Mouse (Mus musculus): ENCODE results near the gene Lsr. TPM values are rescaled to one million over a fixed set of nuclear protein-coding genes. Genes with fewer than 3 reads are reported as not detected.
"Not testable (repeated sequence)": the region's sequence is repeated elsewhere in the genome, so short reads cannot be mapped to it uniquely, and the experiment has no call there.

Lsr gene
- total RNA-seq, 2 experiments from 2014 or later: 6.6 to 7.6 TPM

DNA sequence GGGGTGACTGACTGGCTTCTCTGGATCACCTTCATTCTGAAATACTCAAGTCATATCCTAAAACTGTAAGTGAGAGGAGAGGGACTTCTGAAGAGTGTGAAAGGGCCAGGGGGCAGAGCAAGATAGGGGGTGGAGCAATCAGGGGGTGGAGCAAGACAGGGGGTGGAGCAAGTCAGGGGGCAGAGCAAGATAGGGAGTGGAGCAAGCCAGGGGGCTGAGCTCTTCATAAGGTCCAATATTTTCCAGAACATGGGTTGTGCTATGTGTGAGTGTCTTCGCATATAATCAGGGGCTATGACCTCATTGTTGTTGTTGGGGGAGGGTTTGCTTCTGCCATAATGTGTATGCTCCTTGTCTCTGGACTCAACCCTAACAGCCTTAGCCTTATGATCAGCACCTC, 33.2 kb downstream of the Lsr start:
- not testable (repeated sequence) for DNase-seq (ENCODE audit: low spot score in 2 of 2)

DNA sequence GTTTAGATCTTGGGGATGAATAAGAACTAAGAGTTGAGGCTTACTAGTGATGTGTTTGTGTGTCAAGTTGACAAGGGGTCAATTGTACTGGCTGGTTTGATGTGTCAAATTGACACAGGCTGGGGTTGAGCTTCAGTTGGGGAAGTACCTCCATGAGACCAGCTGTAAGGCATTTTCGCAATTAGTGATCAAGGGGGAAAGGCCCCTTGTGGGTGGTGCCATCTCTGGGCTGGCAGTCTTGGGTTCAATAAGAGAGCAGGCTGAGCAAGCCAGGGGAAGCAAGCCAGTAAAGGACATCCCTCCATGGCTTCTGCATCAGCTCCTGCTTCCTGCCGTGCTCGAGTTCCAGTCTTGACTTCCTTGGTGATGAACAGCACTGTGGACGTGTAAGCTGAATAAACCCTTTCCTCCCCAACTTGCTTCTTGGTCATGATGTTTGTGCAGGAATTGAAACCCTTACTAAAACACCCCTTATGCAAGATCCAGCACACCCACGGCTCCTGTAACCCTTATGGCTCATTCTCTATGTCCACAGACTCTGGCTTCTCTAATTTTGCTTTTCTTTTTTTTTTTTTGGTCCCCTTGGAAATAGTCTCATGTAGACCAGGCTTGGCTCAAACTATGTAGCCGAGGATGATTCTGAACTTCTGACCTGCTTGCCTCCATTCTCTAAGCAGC, 37.7 kb downstream of the Lsr start:
- not testable (repeated sequence) for DNase-seq (ENCODE audit: low spot score in 2 of 2)

DNA sequence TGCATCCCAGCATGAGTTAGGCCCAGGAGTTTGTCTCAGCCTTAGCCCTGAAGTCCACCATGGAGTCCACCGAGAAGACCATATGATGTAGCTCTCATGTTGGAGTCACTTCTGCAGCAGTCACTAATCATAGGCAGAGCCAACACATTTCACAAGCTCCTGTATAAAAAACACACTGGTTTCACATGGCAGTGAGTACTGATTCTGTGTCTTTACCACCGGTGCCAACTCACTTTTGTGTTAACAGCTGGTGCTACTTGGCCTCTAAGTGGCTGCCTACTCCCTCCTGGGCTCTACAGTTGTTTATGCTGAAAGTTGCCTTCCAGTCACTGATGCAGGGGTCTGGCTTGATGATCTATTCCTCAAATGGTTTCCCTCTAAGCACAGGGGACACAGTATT, 48.7 kb downstream of the Lsr start, which contains the start of gene Hamp2:
Hamp2 (minus strand) TSS at position 101 of the 400 bp plus-strand sequence.
- DNase-seq (ENCODE audit: low spot score in 2 of 2): not testable (repeated sequence)

DNA sequence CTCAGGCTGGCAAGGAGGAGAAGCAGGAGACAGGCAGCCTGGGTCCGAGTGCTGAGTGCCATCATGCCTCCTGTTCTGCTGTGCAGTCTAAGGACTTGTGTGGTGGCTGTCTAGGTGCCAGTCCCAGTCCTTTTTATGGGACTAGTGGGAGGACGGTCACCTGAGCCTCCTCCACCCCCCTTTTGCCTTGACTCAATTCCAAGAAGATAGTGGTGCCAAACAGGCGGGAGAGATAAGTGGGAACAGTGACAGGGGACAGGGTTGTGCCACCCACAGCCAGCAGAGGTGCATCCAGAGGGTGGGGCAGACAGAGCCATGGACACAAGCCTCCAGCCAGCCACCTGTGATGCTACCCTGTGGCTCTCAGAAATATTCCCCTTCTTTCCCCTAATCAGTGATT, 49.2 kb downstream of the Lsr start:
- no peak for DNase-seq (ENCODE audit: low spot score in 2 of 2)

DNA sequence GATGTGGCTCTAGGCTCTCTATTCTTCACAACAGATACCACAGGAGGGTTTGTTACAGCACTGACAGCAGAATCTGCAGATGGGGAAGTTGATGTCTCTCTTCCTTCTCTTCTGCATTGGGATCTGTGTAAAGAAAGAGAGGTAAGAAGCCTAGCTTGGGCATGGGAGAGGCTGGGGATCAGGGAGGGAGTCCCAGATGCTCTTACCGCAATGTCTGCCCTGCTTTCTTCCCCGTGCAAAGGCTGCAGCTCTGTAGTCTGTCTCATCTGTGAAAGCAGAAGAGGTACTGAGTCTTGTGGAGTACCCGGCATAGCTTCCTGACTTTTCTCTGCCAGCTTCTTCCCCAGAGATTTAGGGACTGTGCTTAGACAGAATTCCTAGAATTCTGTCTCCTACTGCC, 50.8 kb downstream of the Lsr start:
- not testable (repeated sequence) for DNase-seq (ENCODE audit: low spot score in 2 of 2)

DNA sequence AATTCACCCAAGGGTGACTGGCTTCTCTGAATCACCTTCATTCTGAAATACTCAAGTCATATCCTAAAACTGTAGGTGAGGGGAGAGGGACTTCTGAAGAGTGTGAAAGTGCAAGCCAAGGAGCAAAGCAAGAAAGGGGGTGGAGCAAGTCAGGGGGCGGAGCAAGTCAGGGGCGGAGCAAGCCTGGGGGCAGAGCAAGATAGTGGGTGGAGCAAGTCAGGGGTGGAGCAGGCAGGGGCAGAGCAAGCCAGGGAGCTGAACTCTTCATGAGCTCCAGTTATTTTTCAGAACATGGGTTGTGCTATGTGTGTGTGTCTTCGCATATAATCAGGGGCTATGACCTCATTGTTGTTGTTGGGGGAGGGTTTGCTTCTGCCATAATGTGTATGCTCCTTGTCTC, 53.0 kb downstream of the Lsr start:
- no peak for DNase-seq (ENCODE audit: low spot score in 2 of 2)

DNA sequence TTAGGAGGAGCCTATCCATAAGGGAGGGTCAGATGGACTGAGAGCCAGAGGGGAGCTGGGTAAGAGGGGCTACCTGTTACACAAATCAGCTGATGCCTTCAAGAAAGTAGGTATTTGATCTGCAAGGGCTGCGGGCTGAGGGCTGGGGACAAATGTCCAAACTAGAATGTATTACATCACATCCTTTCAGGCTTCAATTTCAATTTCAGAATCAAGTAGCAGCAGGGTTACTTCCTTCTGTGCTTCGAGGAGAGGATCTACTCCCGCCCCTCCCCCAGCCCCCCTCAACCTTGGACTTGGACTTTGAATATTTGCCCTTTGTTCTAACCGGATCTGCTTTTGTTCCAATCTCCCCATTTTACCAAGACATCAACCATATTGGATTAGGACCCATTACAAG, 56.0 kb downstream of the Lsr start:
- no peak for DNase-seq (ENCODE audit: low spot score in 2 of 2)

DNA sequence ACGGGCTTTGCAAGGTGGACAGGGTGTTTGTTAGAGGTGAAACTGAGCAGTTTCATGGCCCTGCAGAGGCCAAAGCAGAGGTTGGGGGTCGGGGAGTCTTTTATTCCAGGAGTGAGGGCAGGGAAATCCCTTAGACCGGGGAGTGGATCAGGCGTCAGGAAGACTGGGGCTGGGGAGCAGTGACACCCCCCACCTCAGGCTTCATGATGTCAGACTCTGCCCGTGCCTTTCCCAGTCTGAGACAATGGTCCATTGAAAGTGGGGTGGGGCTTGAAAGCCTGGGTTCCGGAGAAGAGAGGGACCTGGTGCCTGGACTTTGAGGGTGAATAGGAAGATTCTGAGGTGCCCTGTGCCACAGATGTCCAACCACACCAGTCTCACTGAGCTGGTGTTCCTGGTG, 56.6 kb downstream of the Lsr start:
- DNase-seq (ENCODE audit: low spot score in 2 of 2): peak in 1 of 2 experiments; percentile 26

DNA sequence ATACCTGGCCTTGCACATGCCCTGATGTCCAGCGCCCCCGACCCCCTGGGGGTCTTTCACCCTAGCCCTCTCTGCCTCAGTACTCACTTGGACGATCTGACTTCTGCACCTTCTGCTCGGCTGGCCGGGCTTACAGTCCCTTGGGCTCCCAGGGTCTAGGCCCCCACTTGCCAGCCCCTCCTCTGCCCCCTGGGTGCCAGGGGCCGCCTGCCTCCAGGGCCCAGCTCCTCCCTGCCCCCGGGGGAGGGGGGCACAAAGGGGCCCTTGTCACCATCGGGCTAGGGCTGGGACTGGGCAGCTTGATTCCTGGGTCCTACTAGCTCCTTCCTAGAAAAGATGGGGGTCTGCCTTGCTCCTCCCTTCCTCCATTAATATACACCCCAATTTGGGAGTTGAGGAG, 58.5 kb downstream of the Lsr start, which contains the start of gene Mag:
Mag (minus strand) TSS at position 142 of the 400 bp plus-strand sequence.
- peak; percentile 20 to 42 for DNase-seq (ENCODE audit: low spot score in 2 of 2)

DNA sequence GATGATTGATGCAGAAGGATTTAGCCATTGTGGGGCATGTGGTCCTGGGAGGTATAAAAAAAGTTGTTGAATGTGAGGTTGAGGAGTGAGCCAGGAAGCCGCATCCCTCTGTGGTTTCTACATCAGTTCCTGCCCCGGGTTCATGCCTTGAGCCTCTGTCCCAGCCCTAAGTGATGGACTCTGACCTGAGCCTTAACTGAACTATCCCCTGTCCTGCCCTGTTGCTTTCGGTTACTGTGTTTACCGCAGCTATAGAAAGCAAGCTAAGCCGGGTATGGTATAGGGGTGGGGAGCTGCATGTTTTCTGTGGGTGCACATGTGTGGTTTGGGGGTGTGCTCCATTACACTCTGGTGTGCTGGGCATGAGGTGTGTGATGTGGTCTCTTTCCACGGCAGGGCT, 63.5 kb downstream of the Lsr start:
- DNase-seq (ENCODE audit: low spot score in 2 of 2): no peak

DNA sequence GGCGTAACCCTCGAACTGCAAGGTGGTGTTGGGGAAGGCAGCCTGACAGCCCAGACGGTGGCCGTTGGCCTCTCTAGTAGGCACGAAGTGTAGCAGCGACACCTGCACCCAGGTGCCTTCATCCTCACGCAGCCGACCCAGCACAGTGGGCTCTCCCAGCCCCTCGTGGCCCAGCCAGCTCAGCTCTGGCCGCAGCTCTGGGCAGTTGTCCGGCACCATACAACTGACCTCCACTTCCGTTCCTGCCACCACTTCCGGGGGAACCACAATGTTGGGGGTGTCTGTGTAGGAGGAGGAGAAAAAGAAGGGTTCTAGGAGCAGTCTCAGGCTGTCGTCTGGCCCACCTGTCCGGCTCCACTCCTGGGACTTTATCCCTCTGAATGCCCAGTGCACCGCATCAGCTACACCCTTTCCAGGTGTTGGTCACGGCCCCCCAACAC, 64.3 kb downstream of the Lsr start:
- DNase-seq (ENCODE audit: low spot score in 2 of 2): no peak

DNA sequence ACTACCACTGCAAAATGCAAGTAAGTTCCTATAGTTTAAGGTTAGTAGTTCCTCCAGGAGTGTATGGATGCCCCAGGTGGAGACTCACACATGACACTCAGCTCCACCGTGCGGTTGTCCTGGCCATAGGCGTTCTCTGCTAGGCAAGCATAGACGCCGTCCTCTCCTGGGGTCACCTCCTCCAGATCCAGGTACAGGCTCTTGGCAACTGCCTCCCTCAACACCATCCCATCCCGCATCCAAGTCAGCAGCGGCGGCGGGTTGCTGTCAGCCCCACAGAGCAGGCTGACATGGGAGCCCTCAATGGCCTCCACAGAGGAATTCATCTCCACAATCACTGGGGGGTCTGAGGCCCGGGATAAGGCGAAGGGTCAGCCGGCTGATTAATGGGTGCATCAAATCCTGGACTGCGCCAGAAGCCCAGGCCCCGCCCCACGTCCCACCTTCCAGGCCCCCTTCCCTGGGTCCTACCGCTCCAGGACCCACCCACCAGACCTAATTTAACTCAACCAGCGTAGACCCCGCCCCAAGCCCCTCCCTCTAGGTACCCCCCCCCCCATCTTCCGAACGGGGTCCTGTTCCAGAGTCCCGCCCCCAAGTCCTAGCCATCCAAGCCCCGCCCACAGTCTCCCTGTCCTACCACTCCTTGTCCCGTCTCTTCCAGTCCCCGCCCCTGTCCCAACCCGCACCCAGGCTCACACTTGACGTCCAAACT, 64.8 kb downstream of the Lsr start:
- DNase-seq (ENCODE audit: low spot score in 2 of 2): no peak

Other genes starting within 250 kb of the Lsr start
- gene Tmem147, start 243.9 kb downstream of the Lsr start, total RNA-seq (2021): 100 to 1,000 TPM; 109 TPM
- not detected for gene Gapdhs, start 229.8 kb downstream of the Lsr start, total RNA-seq (2021)
- 10 to 100 TPM in 1 of 2 experiments, 1 to 10 TPM in 1; 6.9 to 10.1 TPM for gene Sbsn, start 222.0 kb downstream of the Lsr start, total RNA-seq (2021)
- 1 to 10 TPM; 1.1 to 1.8 TPM for gene Dmkn, start 209.7 kb downstream of the Lsr start, total RNA-seq (2021)
- gene Krtdap, start 185.6 kb downstream of the Lsr start, total RNA-seq (2021): not detected
- not detected for gene Ffar2, start 149.7 kb downstream of the Lsr start, total RNA-seq (2021)
- not detected for gene Ffar3, start 117.3 kb downstream of the Lsr start, total RNA-seq (2021)
- not detected for gene Ffar1, start 111.9 kb downstream of the Lsr start, total RNA-seq (2021)
- gene Cd22, start 93.1 kb downstream of the Lsr start, total RNA-seq (2021): not detected
- gene Mag, start 58.6 kb downstream of the Lsr start, total RNA-seq (2021): 100 to 1,000 TPM; 155 to 176 TPM
- not detected for gene Hamp2, start 48.8 kb downstream of the Lsr start, total RNA-seq (2021)
- not detected for gene Hamp, start 29.4 kb downstream of the Lsr start, total RNA-seq (2021)
- 100 to 1,000 TPM; 134 to 139 TPM for gene Usf2, start 16.7 kb downstream of the Lsr start, total RNA-seq (2021)
- gene Fam187b, start 326 bp upstream of the Lsr start, total RNA-seq (2021): under 1 TPM in 1 of 2 experiments, not detected in 1; 0.18 TPM
- gene Fxyd5, start 69.0 kb upstream of the Lsr start, total RNA-seq (2021): 10 to 100 TPM; 16.8 to 21.5 TPM
- gene Fxyd7, start 78.0 kb upstream of the Lsr start, total RNA-seq (2021): 100 to 1,000 TPM in 1 of 2 experiments, 10 to 100 TPM in 1; 87.4 to 103 TPM
- 100 to 1,000 TPM; 113 to 114 TPM for gene Fxyd1, start 83.7 kb upstream of the Lsr start, total RNA-seq (2021)
- 10 to 100 TPM; 37.9 to 40.4 TPM for gene Lgi4, start 85.9 kb upstream of the Lsr start, total RNA-seq (2021)
- under 1 TPM; 0.58 to 0.92 TPM for gene Fxyd3, start 103.2 kb upstream of the Lsr start, total RNA-seq (2021)
- 1 to 10 TPM; 4.3 to 7.0 TPM for gene Hpn, start 141.8 kb upstream of the Lsr start, total RNA-seq (2021)
- gene Scn1b, start 153.5 kb upstream of the Lsr start, total RNA-seq (2021): 100 to 1,000 TPM; 669 to 714 TPM
- 100 to 1,000 TPM; 108 to 115 TPM for gene Gramd1a, start 182.4 kb upstream of the Lsr start, total RNA-seq (2021)